Mouse (Mus musculus): ENCODE results near the gene Tjp2. TPM values are rescaled to one million over a fixed set of nuclear protein-coding genes. Genes with fewer than 3 reads are reported as not detected.
A peak's percentile ranks its signal among the peaks of the same experiment; 100 is the strongest.
"Not testable (repeated sequence)": the region's sequence is repeated elsewhere in the genome, so short reads cannot be mapped to it uniquely, and the experiment has no call there.

Gene Tjp2
- polyA plus RNA-seq, 1 experiment: 25.9 TPM

- 91% methylated on average over 5 of the region's 5 CpGs for WGBS
- no peak for DNase-seq (ENCODE audit: low read depth, low spot score)
These were observed 31.9 kb downstream of the Tjp2 start for GRCm38 (mm10) chr19:24192946-24193345.

- 80% methylated on average over 2 of the region's 2 CpGs for WGBS
- DNase-seq (ENCODE audit: low read depth, low spot score): no peak
These were observed 37.0 kb downstream of the Tjp2 start for GRCm38 (mm10) chr19:24187791-24188190.

GRCm38 (mm10) chr19:24187358-24187757 is 37.5 kb downstream of the Tjp2 start:
- WGBS: 74% methylated on average over 1 of the region's 1 CpGs
- not testable (repeated sequence) for DNase-seq (ENCODE audit: low read depth, low spot score)

GRCm38 (mm10) chr19:24183680-24184235 is 41.1 kb downstream of the Tjp2 start:
- 93% methylated on average over 15 of the region's 15 CpGs for WGBS
- no peak for DNase-seq (ENCODE audit: low read depth, low spot score)

GRCm38 (mm10) chr19:24180415-24180814 is 44.4 kb downstream of the Tjp2 start:
- no peak for DNase-seq (ENCODE audit: low read depth, low spot score)
- WGBS: 56% methylated on average over 8 of the region's 8 CpGs

- WGBS: 77% methylated on average over 2 of the region's 2 CpGs
- no peak for DNase-seq (ENCODE audit: low read depth, low spot score)
These were observed 46.7 kb downstream of the Tjp2 start for GRCm38 (mm10) chr19:24178086-24178485.

GRCm38 (mm10) chr19:24176692-24177091 is 48.1 kb downstream of the Tjp2 start:
- no peak for DNase-seq (ENCODE audit: low read depth, low spot score)
- 76% methylated on average over 4 of the region's 4 CpGs for WGBS

- DNase-seq (ENCODE audit: low read depth, low spot score): no peak
- WGBS: 2% methylated on average over 13 of the region's 13 CpGs
These were observed 49.9 kb downstream of the Tjp2 start for GRCm38 (mm10) chr19:24174896-24175295.

GRCm38 (mm10) chr19:24173608-24174523 is 51.0 kb downstream of the Tjp2 start:
- under 1% methylated on average over 103 of the region's 103 CpGs for WGBS

GRCm38 (mm10) chr19:24173020-24173419 is 51.8 kb downstream of the Tjp2 start:
- 62% methylated on average over 6 of the region's 6 CpGs for whole genome bisulfite sequencing

More at GRCm38 (mm10) chr19:24173608-24174523, 51.0 kb downstream of the Tjp2 start:
- peak; percentile 78 for DNase-seq (ENCODE audit: low read depth, low spot score)

GRCm38 (mm10) chr19:24168531-24168930 is 56.3 kb downstream of the Tjp2 start:
- 59% methylated on average over 10 of the region's 10 CpGs for WGBS
- no peak for DNase-seq (ENCODE audit: low read depth, low spot score)

More at GRCm38 (mm10) chr19:24173020-24173419, 51.8 kb downstream of the Tjp2 start:
- DNase-seq (ENCODE audit: low read depth, low spot score): no peak

- DNase-seq (ENCODE audit: low read depth, low spot score): peak; percentile 80
- 11% methylated on average over 17 of the region's 17 CpGs for WGBS
These were observed 58.2 kb downstream of the Tjp2 start for GRCm38 (mm10) chr19:24166516-24167091.

- no peak for DNase-seq (ENCODE audit: low read depth, low spot score)
- WGBS: 11% methylated on average over 4 of the region's 4 CpGs
These were observed 60.9 kb downstream of the Tjp2 start for GRCm38 (mm10) chr19:24163974-24164373.

- no peak for DNase-seq (ENCODE audit: low read depth, low spot score)
- 75% methylated on average over 8 of the region's 8 CpGs for WGBS
These were observed 64.4 kb downstream of the Tjp2 start for GRCm38 (mm10) chr19:24160460-24160859.

- WGBS: 56% methylated on average over 9 of the region's 9 CpGs
- DNase-seq (ENCODE audit: low read depth, low spot score): no peak
These were observed 65.1 kb downstream of the Tjp2 start for GRCm38 (mm10) chr19:24159751-24160150.

- no peak for DNase-seq (ENCODE audit: low read depth, low spot score)
- WGBS: 48% methylated on average over 9 of the region's 9 CpGs
These were observed 65.5 kb downstream of the Tjp2 start for GRCm38 (mm10) chr19:24159334-24159733.

- 23% methylated on average over 6 of the region's 6 CpGs for WGBS
- DNase-seq (ENCODE audit: low read depth, low spot score): no peak
These were observed 68.8 kb downstream of the Tjp2 start for GRCm38 (mm10) chr19:24156067-24156455.

- DNase-seq (ENCODE audit: low read depth, low spot score): no peak
- WGBS: 46% methylated on average over 8 of the region's 8 CpGs
These were observed 69.3 kb downstream of the Tjp2 start for GRCm38 (mm10) chr19:24155395-24156066.

GRCm38 (mm10) chr19:24153266-24154023 is 71.4 kb downstream of the Tjp2 start:
- no peak for DNase-seq (ENCODE audit: low read depth, low spot score)
- 47% methylated on average over 9 of the region's 9 CpGs for WGBS

Measured in large intestine, adult 2 months (tissue).